Mouse (Mus musculus) kidney, embryonic 15.5 days (tissue): Measurements from ENCODE around the gene Kif7. TPM values are rescaled to one million over a fixed set of nuclear protein-coding genes. Genes with fewer than 3 reads are reported as not detected.

ENCODE experiments used
- ATAC-seq: fragments of 200-750 bp; cut with Nextera tagmentation; replicated peaks from 2 replicates; pipeline ENCODE4 v1.8.0; 2017; ENCODE audit warnings: moderate TSS enrichment; ENCODE audit not compliant: low FRiP score
- H3K27ac ChIP-seq: fragments of 300-500 bp; sonication (generic); 2 replicates; pipeline ENCODE4 v1.5.1; 2015; ENCODE audit warnings: mild to moderate bottlenecking, inconsistent platforms
- H3K27me3 ChIP-seq: fragments of 300-500 bp; sonication (generic); 2 replicates; pipeline ENCODE4 v1.6.1; 2015; ENCODE audit warnings: inconsistent platforms
- H3K36me3 ChIP-seq: fragments of 300-500 bp; sonication (generic); 2 replicates; pipeline ENCODE4 v1.6.1; 2015; ENCODE audit warnings: inconsistent platforms
- H3K4me1 ChIP-seq: fragments of 300-500 bp; sonication (generic); 2 replicates; pipeline ENCODE4 v1.6.1; 2015; ENCODE audit warnings: inconsistent platforms
- H3K4me2 ChIP-seq: fragments of 300-500 bp; sonication (generic); 2 replicates; pipeline ENCODE4 v1.6.1; 2015; ENCODE audit warnings: moderate library complexity, mild to moderate bottlenecking, inconsistent platforms
- H3K4me3 ChIP-seq: fragments of 300-500 bp; sonication (generic); replicated peaks from 2 replicates; pipeline ENCODE4 v1.5.1; 2015; ENCODE audit warnings: mild to moderate bottlenecking, inconsistent platforms
- H3K9ac ChIP-seq: fragments of 300-500 bp; sonication (generic); 2 replicates; pipeline ENCODE4 v1.6.1; 2015; ENCODE audit warnings: mild to moderate bottlenecking, inconsistent platforms
- H3K9me3 ChIP-seq: fragments of 300-500 bp; sonication (generic); replicated peaks from 2 replicates; pipeline ENCODE4 v1.6.1; 2016; ENCODE audit warnings: inconsistent platforms
- WGBS: fragments of 180-500 bp; shearing (Covaris S2); methylation state at CpG from one replicate; pipeline ENCODE4 v1.1.7; 2015; ENCODE audit warnings: mixed read lengths; 5-methylcytosine and 5-hydroxymethylcytosine counted together
- polyA plus RNA-seq: library from polyadenylated mRNA; unstranded; fragments of >200 nt; fragmentation: Nextera tagmentation; extraction: Ambion mirVana; gene quantifications from 2 replicates; pipeline ENCODE4 v1.2.1, GENCODE M21; 2015

Kif7 gene
- polyA plus RNA-seq, 1 experiment from 2014 or later: 5.1 TPM

- H3K27me3 ChIP-seq: no peaks in the 10 kb centered on the region
- H3K9me3 ChIP-seq: no peaks in the 10 kb centered on the region
- WGBS: under 1% methylated on average over 39 of the region's 39 CpGs
- peak within 1 kb of the TSS; percentile 83 for H3K4me3 ChIP-seq
- peak within 1 kb of the TSS; percentile 78 for H3K4me2 ChIP-seq
- H3K36me3 ChIP-seq: 0 out of 2 replicates have a peak, but pooled peaks cover 4% of the 10 kb centered on the region
- peaks cover 36% of the 10 kb centered on the region for H3K4me1 ChIP-seq
- ATAC-seq: peak; percentile 99
- H3K27ac ChIP-seq: peak within 1 kb of the TSS; percentile 49
- H3K9ac ChIP-seq: peak within 1 kb of the TSS; percentile 75
Measured at GRCm38 (mm10) chr7:79659578-79660290, 55.8 kb downstream of the Kif7 start, which contains the start of gene Ticrr. Gene Ticrr (plus strand): TSS chr7:79660196.

- Histone ChIP-seq H3K9me3 (no peaks in the 10 kb centered on the region), H3K27ac (no peak overlapping the region), H3K36me3 (no peaks in the 10 kb centered on the region), H3K4me1 (peaks cover 4% of the 10 kb centered on the region), H3K4me2 (no peak overlapping the region), H3K27me3 (no peaks in the 10 kb centered on the region), H3K9ac (no peak overlapping the region), H3K4me3 (no peak overlapping the region)
- WGBS: 50% methylated on average over 1 of the region's 1 CpGs
- no peak for ATAC-seq
Measured at GRCm38 (mm10) chr7:79654586-79654985, 60.9 kb downstream of the Kif7 start.

GRCm38 (mm10) chr7:79654185-79654584 lies 61.3 kb downstream of the Kif7 start:
- Histone ChIP-seq H3K27ac (no peak overlapping the region), H3K4me3 (no peak overlapping the region), H3K27me3 (no peaks in the 10 kb centered on the region), H3K4me2 (no peak overlapping the region), H3K4me1 (peaks cover 3% of the 10 kb centered on the region), H3K9ac (no peak overlapping the region), H3K36me3 (no peaks in the 10 kb centered on the region), H3K9me3 (no peaks in the 10 kb centered on the region)
- no peak for ATAC-seq
- 79% methylated on average over 1 of the region's 1 CpGs for WGBS

GRCm38 (mm10) chr7:79649005-79649404 lies 66.5 kb downstream of the Kif7 start:
- Histone ChIP-seq H3K9ac (no peak overlapping the region), H3K4me3 (no peak overlapping the region), H3K4me2 (no peak overlapping the region), H3K4me1 (0 out of 2 replicates have a peak, but pooled peaks cover 3% of the 10 kb centered on the region), H3K27me3 (no peaks in the 10 kb centered on the region), H3K36me3 (no peaks in the 10 kb centered on the region), H3K9me3 (no peaks in the 10 kb centered on the region), H3K27ac (no peak overlapping the region)
- no peak for ATAC-seq
- WGBS: 8% methylated on average over 3 of the region's 3 CpGs

Other genes starting within 250 kb of the Kif7 start
- 32.9 and 36.7 TPM in 2 replicates for gene Polg, start 249.4 kb downstream of the Kif7 start, polyA plus RNA-seq
- gene Rhcg, start 98.1 kb downstream of the Kif7 start, polyA plus RNA-seq: 28.8 and 29.9 TPM in 2 replicates
- gene Ticrr, start 55.5 kb downstream of the Kif7 start, polyA plus RNA-seq: 11.2 and 11.6 TPM in 2 replicates
- 0.70 TPM in 1 of 2 replicates, not detected in the other for gene Plin1, start 17.2 kb upstream of the Kif7 start, polyA plus RNA-seq
- 11.4 and 12.2 TPM in 2 replicates for gene Pex11a, start 27.4 kb upstream of the Kif7 start, polyA plus RNA-seq
- 0.39 and 0.55 TPM in 2 replicates for gene Wdr93, start 27.4 kb upstream of the Kif7 start, polyA plus RNA-seq
- gene Mesp1, start 78.1 kb upstream of the Kif7 start, polyA plus RNA-seq: not detected in 2 replicates
- 0.82 and 1.5 TPM in 2 replicates for gene Mesp2, start 95.0 kb upstream of the Kif7 start, polyA plus RNA-seq
- gene Anpep, start 145.3 kb upstream of the Kif7 start, polyA plus RNA-seq: 72.4 and 81.7 TPM in 2 replicates
- gene Ap3s2, start 204.9 kb upstream of the Kif7 start, polyA plus RNA-seq: 36.6 and 43.2 TPM in 2 replicates
- gene Arpin, start 219.6 kb upstream of the Kif7 start, polyA plus RNA-seq: 30.5 and 30.7 TPM in 2 replicates